Comparison of ENCODE assay signal across 16 mouse cellular contexts in genomic region chr1:44720785-44721410, GRCm38 (mm10).
DNase-seq lines count a peak whose midpoint lies in the region; ATAC-seq lines count a peak whose summit lies in the region.
"Had no signal": no experiment of that assay in that cellular context is flagged by ENCODE, and none has a peak within 500 bp of the region (broad histone marks: within the 10 kb centered on the region; RNA-seq: fewer than 3 reads in every experiment).

No protein-coding gene starts in this region.

- DNase-seq in forebrain, embryonic 14.5 days (ENCODE audit: low spot score), result no peak
- DNase-seq in embryo, embryonic 10.5 days (ENCODE audit: low spot score), result peak; percentile 43
- DNase-seq in forelimb bud, embryonic 11.5 days (ENCODE audit: low read depth, low spot score), result peak; percentile 46
- DNase-seq in left cerebral cortex, adult 9 months (ENCODE audit: low spot score in 2 of 2), result no peak
- DNase-seq in kidney, adult 8-10 months, result no peak
- no peak for DNase-seq in ovary, postnatal 14 days (ENCODE audit: low spot score)
- DNase-seq: adrenal gland, postnatal 25 days; cerebellum, adult 9-11 months; kidney, adult 18-20 months; kidney, postnatal 36 days; right cerebral cortex, postnatal 4 days had no signal

- WGBS in forebrain, embryonic 14.5 days, result 70% methylated on average over 4 of the region's 4 CpGs
- 53% methylated on average over 4 of the region's 4 CpGs for WGBS in forebrain, embryonic 12.5 days
- WGBS in midbrain, embryonic 13.5 days, result 53% methylated on average over 4 of the region's 4 CpGs

- no peaks in the 10 kb centered on the region for H3K9me3 ChIP-seq in forebrain, embryonic 14.5 days (replicated peaks; ENCODE audit: control insufficient read depth, low read length)
- no peaks in the 10 kb centered on the region for H3K9me3 ChIP-seq in forebrain, embryonic 12.5 days
- no peaks in the 10 kb centered on the region for H3K9me3 ChIP-seq in midbrain, embryonic 13.5 days
- H3K9me3 ChIP-seq: hindbrain, embryonic 12.5 days; liver, embryonic 15.5 days; neural tube, embryonic 12.5 days had no signal

- H3K4me1 ChIP-seq in forebrain, embryonic 14.5 days (ENCODE audit: control insufficient read depth, insufficient read depth, low read length), result no peaks in the 10 kb centered on the region
- peaks cover 5% of the 10 kb centered on the region; the same call in 1 of the 2 replicates for H3K4me1 ChIP-seq in forebrain, embryonic 12.5 days
- peaks cover 5% of the 10 kb centered on the region; the same call in 1 of the 2 replicates for H3K4me1 ChIP-seq in midbrain, embryonic 13.5 days (replicated peaks)
- H3K4me1 ChIP-seq: liver, embryonic 15.5 days had no signal

- no peak overlapping the region for H3K9ac ChIP-seq in forebrain, embryonic 14.5 days (ENCODE audit: low read length)
- H3K9ac ChIP-seq in forebrain, embryonic 12.5 days, result no peak overlapping the region
- H3K9ac ChIP-seq in midbrain, embryonic 13.5 days (replicated peaks), result no peak overlapping the region
- H3K9ac ChIP-seq: hindbrain, embryonic 12.5 days; liver, embryonic 15.5 days; neural tube, embryonic 12.5 days had no signal

- H3K4me3 ChIP-seq in forebrain, embryonic 14.5 days (ENCODE audit: low read depth, low read length), result no peak overlapping the region
- no peak overlapping the region for H3K4me3 ChIP-seq in forebrain, embryonic 12.5 days (replicated peaks)
- no peak overlapping the region for H3K4me3 ChIP-seq in midbrain, embryonic 13.5 days (replicated peaks)
- H3K4me3 ChIP-seq: hindbrain, embryonic 12.5 days; liver, embryonic 15.5 days; neural tube, embryonic 12.5 days had no signal

- H3K4me2 ChIP-seq in forebrain, embryonic 14.5 days (ENCODE audit: low read length), result no peak overlapping the region
- no peak overlapping the region for H3K4me2 ChIP-seq in forebrain, embryonic 12.5 days
- H3K4me2 ChIP-seq in midbrain, embryonic 13.5 days (replicated peaks), result no peak overlapping the region
- H3K4me2 ChIP-seq: hindbrain, embryonic 12.5 days; liver, embryonic 15.5 days; neural tube, embryonic 12.5 days had no signal

- H3K27me3 ChIP-seq in forebrain, embryonic 14.5 days (replicated peaks; ENCODE audit: control insufficient read depth, insufficient read depth, low read length), result no peaks in the 10 kb centered on the region
- no peaks in the 10 kb centered on the region for H3K27me3 ChIP-seq in forebrain, embryonic 12.5 days
- H3K27me3 ChIP-seq in midbrain, embryonic 13.5 days, result no peaks in the 10 kb centered on the region
- H3K27me3 ChIP-seq: hindbrain, embryonic 12.5 days; liver, embryonic 15.5 days; neural tube, embryonic 12.5 days had no signal

- 0 out of 2 replicates have a peak, but pooled peaks have one; percentile 18 for ATAC-seq in forebrain, embryonic 14.5 days
- no peak for ATAC-seq in forebrain, embryonic 12.5 days (ENCODE audit: low FRiP score)
- ATAC-seq in midbrain, embryonic 13.5 days, result 0 out of 2 replicates have a peak, but pooled peaks have one; percentile 37

- H3K27ac ChIP-seq in forebrain, embryonic 14.5 days (ENCODE audit: low read depth, low read length), result no peak overlapping the region
- H3K27ac ChIP-seq in forebrain, embryonic 12.5 days, result no peak overlapping the region
- H3K27ac ChIP-seq in midbrain, embryonic 13.5 days, result no peak overlapping the region
- H3K27ac ChIP-seq: hindbrain, embryonic 12.5 days; liver, embryonic 15.5 days; neural tube, embryonic 12.5 days had no signal

- H3K36me3 ChIP-seq in forebrain, embryonic 14.5 days (ENCODE audit: control insufficient read depth, insufficient read depth, low read length), result no peaks in the 10 kb centered on the region
- H3K36me3 ChIP-seq in forebrain, embryonic 12.5 days (replicated peaks), result no peaks in the 10 kb centered on the region
- H3K36me3 ChIP-seq in midbrain, embryonic 13.5 days, result no peaks in the 10 kb centered on the region
- H3K36me3 ChIP-seq: hindbrain, embryonic 12.5 days; liver, embryonic 15.5 days; neural tube, embryonic 12.5 days had no signal

Comparison
In these comparisons a context has a peak if more than half of its experiments do, and no peak if none do; other contexts are left out.
1. DNase-seq: peak in embryo, embryonic 10.5 days (single experiment) and forelimb bud, embryonic 11.5 days (single experiment); none in forebrain, embryonic 14.5 days (single experiment), left cerebral cortex, adult 9 months (0 of 2), kidney, adult 8-10 months (0 of 2) and ovary, postnatal 14 days (single experiment).